Mouse (Mus musculus): Measurements from ENCODE around the gene Ralgapa2.

GRCm38 (mm10) chr2:146398211-146398865 lies 113.8 kb downstream of the Ralgapa2 start:
- TF ChIP-seq MAX (IDR thresholded peaks at IDR 0.05) = no peak
- no peak for TF ChIP-seq MYOG (IDR thresholded peaks at IDR 0.05; ENCODE audit: control insufficient read depth, extremely low read depth, insufficient read length)
- TF ChIP-seq CTCF (IDR thresholded peaks at IDR 0.05; ENCODE audit: control insufficient read depth, insufficient read depth, insufficient read length) = no peak
